Mouse (Mus musculus): ENCODE data around the gene Lpgat1.

Gene Lpgat1

DNA sequence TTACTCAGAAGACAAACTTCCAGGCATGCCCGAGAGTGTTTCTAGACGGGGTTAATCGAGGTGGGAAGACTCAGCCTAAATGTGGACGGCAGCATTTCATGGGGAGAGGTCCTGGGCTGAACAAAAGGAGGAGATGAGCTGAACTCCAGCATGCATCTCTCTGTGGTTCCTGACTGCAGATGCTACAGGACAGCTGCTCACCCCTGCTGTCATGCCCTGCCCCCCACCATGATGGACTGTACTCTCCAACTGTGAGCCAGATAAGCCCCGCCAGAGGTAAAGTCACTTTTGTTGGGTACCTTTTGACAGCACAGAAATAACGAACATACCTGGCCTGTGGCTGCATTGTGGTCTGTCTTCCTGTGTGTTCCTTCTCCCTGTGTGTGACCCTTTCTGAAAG is 88.2 kb downstream of the Lpgat1 start:
- DNase-seq (ENCODE audit: low read depth, low spot score), result no peak

DNA sequence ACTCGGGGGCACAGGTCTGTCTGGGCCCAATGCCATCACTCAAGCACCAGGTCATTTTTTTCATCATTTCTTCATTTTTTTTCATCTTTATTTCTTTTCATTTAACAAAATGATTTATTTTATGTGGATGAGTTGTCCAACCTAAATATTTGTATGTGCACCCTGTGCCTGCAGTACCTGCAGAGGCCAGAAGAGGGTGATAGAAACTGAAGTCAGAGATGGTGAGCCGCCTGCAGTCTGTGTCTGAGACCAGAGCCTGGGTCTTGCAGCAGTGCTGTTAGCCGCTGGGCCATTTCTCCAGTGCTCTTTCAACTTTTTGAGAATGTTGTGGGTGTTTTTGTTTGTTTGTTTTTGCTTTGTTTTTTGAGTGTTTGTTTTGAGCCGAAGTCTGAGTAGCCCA is 89.1 kb downstream of the Lpgat1 start:
- DNase-seq (ENCODE audit: low read depth, low spot score), result peak; percentile 74

DNA sequence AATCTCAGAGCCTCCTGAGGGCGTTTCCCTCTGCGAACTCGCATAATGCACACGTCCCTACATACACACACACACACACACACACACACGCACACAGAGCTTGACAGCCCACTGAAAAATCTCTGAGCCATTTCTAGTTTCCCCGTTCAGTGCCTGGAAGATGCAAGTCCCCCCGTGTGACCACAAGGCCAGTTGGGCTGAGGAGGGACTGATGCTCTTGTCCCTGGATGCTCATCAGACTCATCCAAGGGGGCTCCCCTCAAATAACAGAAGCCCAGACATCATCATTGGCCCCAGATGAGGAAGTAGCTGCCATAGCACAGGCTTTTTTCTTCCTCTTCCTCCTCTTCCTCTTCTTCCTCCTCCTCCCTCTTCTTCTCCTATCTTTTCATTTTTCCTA is 90.3 kb downstream of the Lpgat1 start:
- DNase-seq (ENCODE audit: low read depth, low spot score), result no peak

DNA sequence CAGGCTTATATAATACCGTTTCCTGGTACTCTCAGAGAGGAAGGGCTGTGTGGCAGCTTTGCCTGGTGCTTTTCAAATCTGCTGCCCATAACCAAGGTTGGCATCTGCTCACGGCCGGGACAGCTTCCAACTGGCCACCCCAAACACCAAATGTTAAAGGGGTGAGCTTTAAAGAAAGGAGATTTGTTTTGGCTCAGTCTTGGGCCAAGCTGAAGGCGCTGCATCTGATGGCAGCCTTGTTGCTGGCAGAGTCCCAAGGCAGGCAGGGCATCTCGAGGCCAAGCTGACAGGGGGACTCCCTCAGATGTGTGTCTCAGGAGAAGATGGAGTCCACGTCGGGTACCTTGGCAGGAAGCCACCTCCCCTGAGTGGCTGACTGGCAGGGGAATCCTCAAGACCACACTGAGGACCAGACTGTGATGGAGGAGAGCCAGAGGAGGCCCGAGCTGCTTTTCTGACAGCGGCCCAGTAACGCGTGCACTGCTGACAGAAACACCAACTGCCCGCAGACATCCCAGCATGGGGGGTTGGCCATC is 91.1 kb downstream of the Lpgat1 start:
- no peak for DNase-seq (ENCODE audit: low read depth, low spot score)

DNA sequence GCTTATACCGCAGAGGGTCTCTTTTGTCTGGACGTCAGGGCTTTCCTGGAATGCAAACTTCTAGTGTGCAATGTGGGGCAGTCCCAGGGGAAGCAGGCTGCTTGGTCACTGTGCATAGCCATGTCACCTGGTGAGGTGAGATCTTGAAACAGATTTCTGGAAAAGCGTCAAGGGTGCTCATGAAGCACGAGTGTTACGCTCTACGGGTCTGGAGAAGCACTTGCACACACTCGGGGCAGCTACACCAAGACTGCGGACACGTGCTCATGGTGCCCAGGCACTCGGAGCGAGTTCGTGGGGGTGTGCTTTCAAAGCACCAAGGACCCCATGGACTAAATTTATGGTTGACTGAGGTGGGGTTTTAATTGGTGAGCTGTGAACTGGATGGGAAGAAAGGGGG is 94.1 kb downstream of the Lpgat1 start:
- DNase-seq (ENCODE audit: low read depth, low spot score), result no peak

DNA sequence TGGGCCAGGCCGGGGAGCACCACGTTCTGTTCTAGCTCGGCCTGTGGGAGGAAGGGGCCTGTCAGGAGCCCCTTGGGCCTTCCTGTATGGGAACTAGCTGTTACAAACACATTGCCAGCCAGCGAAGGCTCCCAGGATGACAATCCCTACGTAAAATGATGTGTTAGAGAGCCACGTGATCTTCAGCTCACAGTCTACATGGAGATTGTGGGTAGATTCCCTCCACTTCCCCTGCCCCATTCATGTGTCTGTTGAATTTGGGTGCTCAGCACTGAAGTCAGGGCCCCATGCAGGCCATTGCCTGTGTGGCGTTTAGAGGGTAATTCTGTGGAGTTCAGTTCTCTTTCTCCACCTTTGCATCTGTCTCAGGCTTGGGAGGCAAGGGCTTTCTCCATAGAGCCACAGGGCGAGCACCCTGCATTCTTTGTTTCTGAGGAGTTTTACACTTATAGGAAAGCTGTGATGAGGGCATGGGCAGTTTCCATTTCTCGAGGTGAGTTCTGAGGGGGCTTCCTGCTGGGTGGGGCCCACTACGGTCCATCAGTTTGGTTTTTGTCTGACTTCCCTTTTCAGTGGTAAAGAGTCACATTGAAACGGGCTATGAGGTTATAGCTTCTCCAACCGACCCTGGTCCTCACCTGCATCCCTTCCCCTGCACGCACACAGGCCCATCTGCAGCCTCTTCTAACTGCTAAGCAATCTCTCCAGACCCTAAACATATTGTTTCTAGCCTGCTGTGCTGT is 95.5 kb downstream of the Lpgat1 start:
- no peak for DNase-seq (ENCODE audit: low read depth, low spot score)

DNA sequence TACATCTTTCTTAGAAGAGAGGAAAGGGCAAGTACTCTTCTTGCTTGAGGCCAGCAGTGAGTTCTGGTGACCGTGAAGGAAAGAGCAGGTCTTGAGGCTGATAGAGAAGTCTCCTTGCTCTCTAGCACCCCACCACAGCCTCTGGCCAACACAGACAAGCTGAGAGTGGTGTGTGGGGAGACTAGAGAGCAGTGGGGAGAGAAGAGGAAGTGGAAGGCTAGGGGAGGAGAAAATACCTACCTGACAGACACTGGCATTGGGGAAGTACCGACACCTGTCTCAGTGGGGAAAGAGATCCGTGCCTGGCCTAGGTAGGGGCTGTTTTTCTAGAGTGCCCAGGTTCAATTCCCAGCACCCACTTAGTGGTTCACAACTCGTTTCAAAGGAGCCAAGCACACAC is 96.6 kb downstream of the Lpgat1 start:
- peak; percentile 40 for DNase-seq (ENCODE audit: low read depth, low spot score)

DNA sequence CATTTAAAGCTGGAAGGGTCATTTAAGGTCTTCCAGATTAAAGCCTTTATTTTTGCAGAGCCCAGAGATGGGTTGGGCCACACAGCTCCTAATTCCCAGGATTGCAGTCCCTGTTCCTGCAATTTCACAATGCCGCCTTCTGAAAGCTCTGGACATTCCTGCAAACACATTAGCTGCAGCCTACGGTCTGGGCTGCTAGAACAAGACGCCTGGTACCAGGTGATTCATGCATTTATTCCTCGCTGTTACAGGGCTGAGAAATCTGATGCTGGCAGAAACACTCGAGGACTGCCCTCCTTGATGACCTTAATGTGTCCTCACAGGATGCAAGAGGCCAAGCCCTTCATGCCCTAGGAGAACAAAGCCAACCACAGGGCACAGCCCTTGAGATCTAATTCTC is 97.3 kb downstream of the Lpgat1 start:
- peak; percentile 54 for DNase-seq (ENCODE audit: low read depth, low spot score)

DNA sequence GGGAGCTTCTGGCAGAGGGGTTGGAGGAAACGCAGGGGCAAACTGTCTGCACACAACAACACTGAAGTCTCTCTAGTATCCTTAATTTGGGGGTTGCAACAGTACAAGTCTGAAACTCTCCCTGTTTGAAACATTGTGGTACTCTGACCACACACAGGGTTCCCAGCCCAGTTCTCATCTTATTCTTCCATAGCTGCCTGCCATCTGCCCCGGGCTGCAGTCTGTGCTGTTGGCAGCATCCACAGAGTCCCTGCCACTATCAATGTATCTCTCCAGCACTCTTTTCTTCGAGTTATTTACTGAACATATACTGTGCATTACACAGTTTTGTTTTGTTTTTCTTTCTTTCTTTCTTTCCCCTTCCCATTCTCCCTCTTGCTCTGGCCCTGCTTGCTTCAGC is 99.0 kb downstream of the Lpgat1 start:
- no peak for DNase-seq (ENCODE audit: low read depth, low spot score)

DNA sequence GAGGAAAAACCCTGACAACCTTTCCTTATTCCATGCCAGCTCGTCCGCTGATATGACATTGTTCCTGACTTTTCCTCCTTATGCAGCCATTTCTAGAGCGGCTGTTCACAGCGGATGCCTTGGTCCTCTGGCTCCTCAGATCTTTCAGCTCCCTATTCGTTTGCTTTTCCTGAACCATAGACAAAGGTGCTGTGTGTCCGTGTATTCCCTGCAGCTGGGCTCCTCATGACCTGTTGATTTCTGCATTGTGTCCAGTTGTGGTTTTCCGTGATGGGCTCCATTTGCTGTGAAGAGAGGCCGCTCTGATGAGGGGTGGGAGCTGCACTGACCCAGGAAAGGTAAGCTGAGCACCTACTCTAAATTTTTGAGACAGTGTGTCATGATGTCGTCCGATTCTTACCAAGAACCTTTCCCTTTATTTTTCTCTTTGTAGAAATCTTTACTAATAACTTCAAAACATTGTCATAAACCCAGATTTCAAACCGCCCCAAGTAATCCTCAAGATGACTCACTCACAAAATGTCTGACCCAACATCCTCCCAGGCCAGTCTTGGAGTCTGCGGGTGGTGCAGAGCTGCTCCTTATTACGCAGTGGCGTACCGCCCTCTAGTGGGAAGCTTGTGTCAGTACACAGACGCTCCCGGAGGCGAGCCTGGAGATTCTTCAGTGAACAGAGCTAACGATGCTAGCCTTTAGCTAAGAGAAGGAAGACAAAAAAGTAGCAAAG is 99.9 kb downstream of the Lpgat1 start:
- DNase-seq (ENCODE audit: low read depth, low spot score), result peak; percentile 95

DNA sequence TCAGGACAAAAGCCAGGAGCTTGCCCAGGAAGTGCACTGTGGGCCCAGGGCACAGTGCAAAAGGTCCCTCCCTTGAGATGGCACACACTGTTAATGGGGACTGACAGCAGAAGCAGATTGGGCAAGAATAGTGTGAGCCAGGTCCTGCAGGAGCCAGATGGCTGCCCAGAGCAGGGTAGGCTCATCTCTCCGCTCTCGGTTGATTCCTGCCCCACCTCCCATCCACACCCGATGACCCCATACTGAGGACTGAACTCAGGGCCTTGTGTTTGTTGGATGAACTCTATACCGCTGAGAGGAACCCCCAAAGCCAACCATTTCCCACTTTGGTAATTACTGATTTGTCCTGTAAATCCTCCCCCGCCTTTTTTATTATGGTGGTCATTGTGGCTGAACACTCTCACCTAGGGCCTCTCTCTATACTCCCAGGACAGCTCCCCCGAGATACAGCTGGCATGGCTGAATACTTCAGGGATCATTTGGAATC is 100.6 kb downstream of the Lpgat1 start:
- DNase-seq (ENCODE audit: low read depth, low spot score), result no peak

DNA sequence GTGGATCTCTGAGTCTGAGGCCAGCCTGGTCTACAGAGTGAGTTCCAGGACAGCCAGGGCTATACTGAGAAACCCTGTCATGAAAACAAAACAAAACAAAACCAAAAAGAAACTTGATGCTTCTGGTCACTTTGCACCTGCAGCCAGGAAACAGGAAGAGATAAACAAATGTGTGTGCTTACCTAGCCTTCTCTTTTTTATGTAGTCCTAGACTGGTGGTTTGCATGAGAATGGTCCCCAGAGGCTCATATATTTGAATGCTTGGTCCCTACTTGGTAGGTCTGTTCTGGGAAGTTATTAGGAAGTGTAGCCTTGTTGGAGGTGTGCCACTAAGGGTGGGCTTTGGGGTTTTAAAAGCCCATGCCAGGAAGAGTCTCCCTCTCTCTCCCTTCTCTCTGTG is 101.4 kb downstream of the Lpgat1 start:
- no peak for DNase-seq (ENCODE audit: low read depth, low spot score)

DNA sequence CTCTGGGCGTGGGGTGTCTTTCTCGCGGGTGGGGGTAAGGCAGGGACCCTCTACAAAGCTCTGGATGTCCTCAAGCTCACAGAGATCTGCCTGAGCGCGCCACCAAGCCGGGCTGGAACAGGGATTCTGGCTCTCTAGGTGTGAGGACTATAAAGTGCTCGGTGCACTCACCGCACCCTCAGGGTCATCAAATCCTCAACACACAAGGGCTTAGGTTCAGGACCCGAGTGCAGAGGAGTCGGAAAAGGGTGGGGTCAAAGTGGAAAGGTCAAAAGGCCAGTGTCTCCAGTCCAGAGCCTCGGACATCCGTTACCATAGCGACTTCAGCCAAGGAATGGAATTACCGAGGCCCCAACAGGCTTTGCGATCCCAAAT is 103.3 kb downstream of the Lpgat1 start:
- no peak for DNase-seq (ENCODE audit: low read depth, low spot score)

DNA sequence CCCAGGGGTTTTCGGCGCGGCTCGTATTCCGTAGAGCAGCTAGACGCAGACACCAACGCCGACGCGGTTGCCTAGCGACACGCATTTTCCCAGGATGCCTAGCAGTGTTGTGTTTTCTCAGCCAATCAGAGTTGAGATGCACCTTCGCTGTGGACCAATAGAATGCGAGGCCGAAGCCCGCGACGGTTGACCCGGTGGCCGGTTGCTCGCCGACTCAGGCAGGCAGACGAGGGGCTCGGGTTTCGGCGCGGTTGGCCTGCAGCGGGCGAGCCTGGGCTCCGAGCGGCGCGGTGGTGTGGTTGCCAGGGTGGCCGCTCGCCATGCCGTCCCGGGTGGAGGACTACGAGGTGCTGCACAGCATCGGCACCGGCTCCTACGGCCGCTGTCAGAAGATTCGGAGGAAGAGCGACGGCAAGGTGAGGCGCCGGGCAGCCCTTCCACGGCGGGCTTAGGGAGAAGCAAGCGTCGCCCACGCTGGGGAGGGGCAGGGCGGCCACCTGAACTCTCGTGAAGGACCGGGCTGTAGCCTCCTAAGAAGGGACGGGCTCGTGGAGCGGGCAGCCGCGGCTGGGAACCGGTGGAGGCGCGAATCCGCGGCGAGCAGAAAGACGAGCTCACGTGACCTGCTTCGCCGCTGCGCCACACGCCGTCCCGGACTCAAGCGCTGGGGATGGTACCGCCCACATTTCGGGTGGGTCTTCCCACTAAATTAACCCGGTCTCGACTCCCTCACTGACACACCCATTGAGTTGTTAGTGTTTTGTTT is 103.9 kb downstream of the Lpgat1 start, which contains the start of gene Nek2:
TSS of gene Nek2 (plus strand) at position 119 of the 766 bp plus-strand sequence.
- peak; percentile 100 for DNase-seq (ENCODE audit: low read depth, low spot score)

DNA sequence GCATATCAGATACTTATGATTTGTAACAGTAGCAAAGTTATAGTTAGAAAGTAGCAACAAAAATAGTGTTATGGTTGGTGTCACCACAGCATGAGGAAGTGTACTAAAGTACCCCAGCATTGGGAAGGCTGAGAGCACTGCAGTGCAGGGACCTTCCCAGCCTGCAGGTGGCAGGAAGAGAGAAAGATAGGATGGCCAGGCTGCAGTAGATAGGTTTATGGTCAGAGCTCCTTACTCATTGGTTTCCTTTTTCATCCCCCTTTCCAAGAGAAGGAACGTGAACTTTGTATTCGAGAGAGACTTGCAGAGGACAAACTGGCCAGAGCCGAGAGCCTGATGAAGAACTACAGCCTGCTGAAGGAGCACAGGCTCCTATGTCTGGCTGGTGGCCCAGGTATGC is 111.5 kb downstream of the Lpgat1 start:
- DNase-seq (ENCODE audit: low read depth, low spot score), result peak; percentile 40

DNA sequence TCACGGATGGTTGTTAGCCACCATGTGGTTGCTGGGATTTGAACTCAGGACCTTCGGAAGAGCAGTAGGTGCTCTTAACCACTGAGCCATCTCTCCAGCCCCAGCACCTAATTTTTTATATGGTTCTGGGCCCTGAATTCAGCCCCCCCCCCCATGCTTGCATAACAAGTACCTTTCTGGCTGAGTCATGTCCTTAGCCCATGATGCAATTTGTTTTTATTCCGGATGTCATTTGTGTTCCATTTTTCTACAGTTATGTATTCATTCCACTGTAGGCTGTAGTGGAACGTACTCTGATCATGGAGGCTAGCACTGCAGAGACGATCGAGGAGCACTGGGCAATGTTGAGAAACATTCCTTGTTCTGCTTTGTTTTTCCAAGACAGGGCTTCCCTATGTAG is 115.8 kb downstream of the Lpgat1 start:
- DNase-seq (ENCODE audit: low read depth, low spot score), result no peak
